ENCODE assay signal across 8 mouse cellular contexts in genomic region chr7:63345671-63346392, GRCm38 (mm10).
DNase-seq lines count a peak whose midpoint lies in the region; ATAC-seq lines count a peak whose summit lies in the region.

No protein-coding gene starts in this region.

- H3K9ac ChIP-seq in intestine, embryonic 14.5 days (ENCODE audit: low read length), result no peak overlapping the region
- H3K9ac ChIP-seq in intestine, embryonic 15.5 days, result no peak overlapping the region
- no peak overlapping the region for H3K9ac ChIP-seq in kidney, embryonic 14.5 days (ENCODE audit: low read depth, low read length)
- no peak overlapping the region for H3K9ac ChIP-seq in limb, embryonic 11.5 days (ENCODE audit: low read length)

- no peaks in the 10 kb centered on the region for H3K36me3 ChIP-seq in intestine, embryonic 14.5 days (ENCODE audit: control insufficient read depth, insufficient read depth, low read length)
- H3K36me3 ChIP-seq in intestine, embryonic 15.5 days, result no peaks in the 10 kb centered on the region
- no peaks in the 10 kb centered on the region for H3K36me3 ChIP-seq in embryonic facial prominence, embryonic 10.5 days (replicated peaks)
- no peaks in the 10 kb centered on the region for H3K36me3 ChIP-seq in kidney, embryonic 14.5 days (ENCODE audit: control insufficient read depth, insufficient read depth, low read length)
- H3K36me3 ChIP-seq in limb, embryonic 11.5 days (ENCODE audit: control insufficient read depth, insufficient read depth, low read length), result no peaks in the 10 kb centered on the region

- ATAC-seq in intestine, embryonic 14.5 days (replicated peaks; ENCODE audit: low FRiP score, low TSS enrichment, low read depth), result no peak
- ATAC-seq in intestine, embryonic 15.5 days, result no peak
- ATAC-seq in kidney, embryonic 14.5 days (ENCODE audit: low FRiP score, low TSS enrichment), result 0 out of 2 replicates have a peak, but pooled peaks have one; percentile 62
- ATAC-seq in limb, embryonic 11.5 days (ENCODE audit: insufficient number of reproducible peaks, low FRiP score, low TSS enrichment, low read depth), result no peak

- no peaks in the 10 kb centered on the region for H3K4me1 ChIP-seq in intestine, embryonic 14.5 days (replicated peaks; ENCODE audit: control insufficient read depth, insufficient read depth, low read length)
- H3K4me1 ChIP-seq in intestine, embryonic 15.5 days (replicated peaks), result no peaks in the 10 kb centered on the region
- no peaks in the 10 kb centered on the region for H3K4me1 ChIP-seq in embryonic facial prominence, embryonic 10.5 days
- H3K4me1 ChIP-seq in kidney, embryonic 14.5 days (ENCODE audit: control insufficient read depth, insufficient read depth, low read length), result no peaks in the 10 kb centered on the region
- no peaks in the 10 kb centered on the region for H3K4me1 ChIP-seq in limb, embryonic 11.5 days (ENCODE audit: control insufficient read depth, insufficient read depth, low read length)

- H3K4me3 ChIP-seq in intestine, embryonic 14.5 days (ENCODE audit: low read depth, low read length), result no peak overlapping the region
- no peak overlapping the region for H3K4me3 ChIP-seq in intestine, embryonic 15.5 days (replicated peaks)
- H3K4me3 ChIP-seq in embryonic facial prominence, embryonic 10.5 days, result no peak overlapping the region
- H3K4me3 ChIP-seq in kidney, embryonic 14.5 days (ENCODE audit: low read length), result no peak overlapping the region
- no peak overlapping the region for H3K4me3 ChIP-seq in limb, embryonic 11.5 days (ENCODE audit: low read depth, low read length)

- H3K27ac ChIP-seq in intestine, embryonic 14.5 days (ENCODE audit: low read depth), result no peak overlapping the region
- no peak overlapping the region for H3K27ac ChIP-seq in intestine, embryonic 15.5 days
- H3K27ac ChIP-seq in embryonic facial prominence, embryonic 10.5 days (replicated peaks), result no peak overlapping the region
- H3K27ac ChIP-seq in kidney, embryonic 14.5 days (ENCODE audit: low read depth, low read length), result no peak overlapping the region
- H3K27ac ChIP-seq in limb, embryonic 11.5 days (replicated peaks; ENCODE audit: low read depth, low read length), result no peak overlapping the region

- no peak overlapping the region for H3K4me2 ChIP-seq in intestine, embryonic 14.5 days (ENCODE audit: low read length)
- H3K4me2 ChIP-seq in intestine, embryonic 15.5 days (replicated peaks), result no peak overlapping the region
- H3K4me2 ChIP-seq in kidney, embryonic 14.5 days (replicated peaks; ENCODE audit: low read depth, low read length), result no peak overlapping the region
- no peak overlapping the region for H3K4me2 ChIP-seq in limb, embryonic 11.5 days (ENCODE audit: low read depth, severe bottlenecking)

- H3K27me3 ChIP-seq in intestine, embryonic 14.5 days (replicated peaks; ENCODE audit: control insufficient read depth, insufficient read depth, low read length), result no peaks in the 10 kb centered on the region
- no peaks in the 10 kb centered on the region for H3K27me3 ChIP-seq in intestine, embryonic 15.5 days (replicated peaks)
- H3K27me3 ChIP-seq in embryonic facial prominence, embryonic 10.5 days (replicated peaks; ENCODE audit: low read depth, poor library complexity, severe bottlenecking), result no peaks in the 10 kb centered on the region
- no peaks in the 10 kb centered on the region for H3K27me3 ChIP-seq in kidney, embryonic 14.5 days (ENCODE audit: control insufficient read depth, insufficient read depth, low read length)
- H3K27me3 ChIP-seq in limb, embryonic 11.5 days (ENCODE audit: control insufficient read depth, insufficient read depth, low read length), result no peaks in the 10 kb centered on the region

- DNase-seq in intestine, embryonic 14.5 days (ENCODE audit: low spot score), result peak; percentile 73
- DNase-seq in adrenal gland, adult 18-20 months (ENCODE audit: low spot score in 2 of 2), result peak; percentile 35 to 45
- DNase-seq in embryonic facial prominence, embryonic 10.5 days (ENCODE audit: low spot score), result peak; percentile 65
- peak; percentile 70 for DNase-seq in limb, embryonic 11.5 days (ENCODE audit: low spot score)
- DNase-seq in right cerebral cortex, postnatal 14 days, result peak; percentile 80
- no peak for DNase-seq in yolk sac, embryonic 10.5 days (ENCODE audit: low spot score)

- 31% methylated on average over 11 of the region's 11 CpGs for WGBS in intestine, embryonic 14.5 days
- 37% methylated on average over 11 of the region's 11 CpGs for WGBS in intestine, embryonic 15.5 days
- WGBS in embryonic facial prominence, embryonic 10.5 days, result 35% methylated on average over 11 of the region's 11 CpGs
- WGBS in kidney, embryonic 14.5 days, result 36% methylated on average over 11 of the region's 11 CpGs
- 34% methylated on average over 11 of the region's 11 CpGs for WGBS in limb, embryonic 11.5 days

- no peaks in the 10 kb centered on the region for H3K9me3 ChIP-seq in intestine, embryonic 14.5 days (ENCODE audit: control insufficient read depth, low read length)
- H3K9me3 ChIP-seq in intestine, embryonic 15.5 days, result no peaks in the 10 kb centered on the region
- H3K9me3 ChIP-seq in embryonic facial prominence, embryonic 10.5 days, result no peaks in the 10 kb centered on the region
- no peaks in the 10 kb centered on the region for H3K9me3 ChIP-seq in kidney, embryonic 14.5 days (ENCODE audit: control insufficient read depth, low read length)
- H3K9me3 ChIP-seq in limb, embryonic 11.5 days (ENCODE audit: control insufficient read depth, low read length), result no peaks in the 10 kb centered on the region
